Mouse (Mus musculus) midbrain, embryonic 12.5 days (tissue): ENCODE measurements around the gene Wbp1l. TPM values are rescaled to one million over a fixed set of nuclear protein-coding genes. Genes with fewer than 3 reads are reported as not detected.

Experiments used
- ATAC-seq: fragments of 200-750 bp; cut with Nextera tagmentation; 2 replicates; pipeline ENCODE4 v1.8.0; 2017; ENCODE audit warnings: low read depth, moderate TSS enrichment, moderate library complexity; ENCODE audit not compliant: low FRiP score
- H3K27ac ChIP-seq: fragments of 300-500 bp; sonication (generic); replicated peaks from 2 replicates; pipeline ENCODE4 v1.5.1; 2016; ENCODE audit warnings: mild to moderate bottlenecking
- H3K27me3 ChIP-seq: fragments of 300-500 bp; sonication (generic); 2 replicates; pipeline ENCODE4 v1.6.1; 2016; ENCODE audit warnings: mild to moderate bottlenecking
- H3K36me3 ChIP-seq: fragments of 300-500 bp; sonication (generic); 2 replicates; pipeline ENCODE4 v1.6.1; 2016
- H3K4me1 ChIP-seq: fragments of 300-500 bp; sonication (generic); 2 replicates; pipeline ENCODE4 v1.6.1; 2016
- H3K4me2 ChIP-seq: fragments of 300-500 bp; sonication (generic); replicated peaks from 2 replicates; pipeline ENCODE4 v1.6.1; 2016; ENCODE audit warnings: mild to moderate bottlenecking, moderate library complexity
- H3K4me3 ChIP-seq: fragments of 300-500 bp; sonication (generic); 2 replicates; pipeline ENCODE4 v1.5.1; 2016; ENCODE audit warnings: mild to moderate bottlenecking
- H3K9ac ChIP-seq: fragments of 300-500 bp; sonication (generic); replicated peaks from 2 replicates; pipeline ENCODE4 v1.6.1; 2016; ENCODE audit warnings: mild to moderate bottlenecking, moderate library complexity
- H3K9me3 ChIP-seq: fragments of 300-500 bp; sonication (generic); 2 replicates; pipeline ENCODE4 v1.6.1; 2016; ENCODE audit warnings: mild to moderate bottlenecking
- WGBS: fragments of 180-500 bp; shearing (Covaris S2); methylation state at CpG from one replicate; pipeline ENCODE4 v1.1.7; 2016; 5-methylcytosine and 5-hydroxymethylcytosine counted together
- polyA plus RNA-seq: library from polyadenylated mRNA; unstranded; fragments of >200 nt; fragmentation: Nextera tagmentation; extraction: Ambion mirVana; gene quantifications from 2 replicates; pipeline ENCODE4 v1.2.1, GENCODE M21; 2016

Wbp1l gene
- polyA plus RNA-seq, 1 experiment from 2014 or later = 51.5 TPM

GRCm38 (mm10) chr19:46601491-46601890 is 2.6 kb downstream of the Wbp1l start:
- H3K4me3 ChIP-seq = no peak overlapping the region
- WGBS = 90% methylated on average over 14 of the region's 14 CpGs
- H3K4me1 ChIP-seq = peaks cover 13% of the 10 kb centered on the region
- H3K36me3 ChIP-seq = peaks cover 11% of the 10 kb centered on the region
- no peak overlapping the region for H3K9ac ChIP-seq
- H3K27me3 ChIP-seq = no peaks in the 10 kb centered on the region
- no peak overlapping the region for H3K27ac ChIP-seq
- no peaks in the 10 kb centered on the region for H3K9me3 ChIP-seq
- H3K4me2 ChIP-seq = no peak overlapping the region
- no peak for ATAC-seq

- Histone ChIP-seq H3K9me3 (no peaks in the 10 kb centered on the region), H3K4me2 (no peak overlapping the region), H3K36me3 (peaks cover 20% of the 10 kb centered on the region), H3K27ac (no peak overlapping the region), H3K9ac (no peak overlapping the region), H3K4me1 (peaks cover 13% of the 10 kb centered on the region), H3K4me3 (no peak overlapping the region), H3K27me3 (no peaks in the 10 kb centered on the region)
- ATAC-seq = no peak
- 93% methylated on average over 4 of the region's 4 CpGs for WGBS
Measured at GRCm38 (mm10) chr19:46602406-46602805, 3.5 kb downstream of the Wbp1l start.

- ATAC-seq = no peak
- Histone ChIP-seq H3K4me1 (no peaks in the 10 kb centered on the region), H3K36me3 (peaks cover 36% of the 10 kb centered on the region), H3K27ac (no peak overlapping the region), H3K9ac (no peak overlapping the region), H3K27me3 (no peaks in the 10 kb centered on the region), H3K9me3 (no peaks in the 10 kb centered on the region), H3K4me2 (no peak overlapping the region), H3K4me3 (no peak overlapping the region)
- 93% methylated on average over 13 of the region's 13 CpGs for WGBS
Measured at GRCm38 (mm10) chr19:46606718-46607117, 7.8 kb downstream of the Wbp1l start.

- Histone ChIP-seq H3K4me3 (no peak overlapping the region), H3K27ac (no peak overlapping the region), H3K36me3 (peaks cover 35% of the 10 kb centered on the region), H3K4me1 (no peaks in the 10 kb centered on the region), H3K9me3 (no peaks in the 10 kb centered on the region), H3K27me3 (no peaks in the 10 kb centered on the region), H3K9ac (no peak overlapping the region), H3K4me2 (no peak overlapping the region)
- WGBS = 67% methylated on average over 7 of the region's 7 CpGs
- ATAC-seq = no peak
Measured at GRCm38 (mm10) chr19:46607424-46607823, 8.5 kb downstream of the Wbp1l start.

- Histone ChIP-seq H3K9ac (no peak overlapping the region), H3K9me3 (no peaks in the 10 kb centered on the region), H3K36me3 (peaks cover 41% of the 10 kb centered on the region), H3K4me1 (no peaks in the 10 kb centered on the region), H3K27ac (no peak overlapping the region), H3K4me2 (no peak overlapping the region), H3K27me3 (no peaks in the 10 kb centered on the region), H3K4me3 (no peak overlapping the region)
- WGBS = 98% methylated on average over 7 of the region's 7 CpGs
- no peak for ATAC-seq
Measured at GRCm38 (mm10) chr19:46608158-46608557, 9.3 kb downstream of the Wbp1l start.

GRCm38 (mm10) chr19:46616378-46616777 is 17.5 kb downstream of the Wbp1l start:
- no peak for ATAC-seq
- Histone ChIP-seq H3K27ac (no peak overlapping the region), H3K36me3 (peaks cover 22% of the 10 kb centered on the region; the same call in 1 of the 2 replicates), H3K9me3 (no peaks in the 10 kb centered on the region), H3K4me2 (no peak overlapping the region), H3K4me1 (peaks cover 23% of the 10 kb centered on the region), H3K9ac (no peak overlapping the region), H3K4me3 (no peak overlapping the region), H3K27me3 (no peaks in the 10 kb centered on the region)
- WGBS = 93% methylated on average over 11 of the region's 11 CpGs

- peaks cover 22% of the 10 kb centered on the region; the same call in 1 of the 2 replicates for H3K36me3 ChIP-seq
- no peak overlapping the region for H3K27ac ChIP-seq
- no peaks in the 10 kb centered on the region for H3K27me3 ChIP-seq
- H3K4me2 ChIP-seq = no peak overlapping the region
- H3K9ac ChIP-seq = no peak overlapping the region
- WGBS = 91% methylated on average over 8 of the region's 8 CpGs
- no peak overlapping the region for H3K4me3 ChIP-seq
- no peak for ATAC-seq
- peaks cover 33% of the 10 kb centered on the region for H3K4me1 ChIP-seq
- no peaks in the 10 kb centered on the region for H3K9me3 ChIP-seq
Measured at GRCm38 (mm10) chr19:46617361-46617760, 18.5 kb downstream of the Wbp1l start.

- peak overlapping the region; percentile 42; the same call in 1 of the 2 replicates for H3K27ac ChIP-seq
- peaks cover 43% of the 10 kb centered on the region for H3K4me1 ChIP-seq
- H3K4me3 ChIP-seq = no peak overlapping the region
- no peak overlapping the region for H3K9ac ChIP-seq
- WGBS = 56% methylated on average over 9 of the region's 9 CpGs
- H3K27me3 ChIP-seq = no peaks in the 10 kb centered on the region
- H3K9me3 ChIP-seq = no peaks in the 10 kb centered on the region
- ATAC-seq = no peak
- H3K36me3 ChIP-seq = peaks cover 13% of the 10 kb centered on the region; the same call in 1 of the 2 replicates
- no peak overlapping the region for H3K4me2 ChIP-seq
Measured at GRCm38 (mm10) chr19:46618322-46618721, 19.4 kb downstream of the Wbp1l start.

GRCm38 (mm10) chr19:46619001-46619400 is 20.1 kb downstream of the Wbp1l start:
- H3K27ac ChIP-seq = 0 out of 2 replicates have a peak overlapping the region, but pooled peaks have one; percentile 42
- 89% methylated on average over 19 of the region's 19 CpGs for WGBS
- H3K4me3 ChIP-seq = no peak overlapping the region
- no peak overlapping the region for H3K9ac ChIP-seq
- no peak for ATAC-seq
- 0 out of 2 replicates have a peak, but pooled peaks cover 7% of the 10 kb centered on the region for H3K36me3 ChIP-seq
- H3K9me3 ChIP-seq = no peaks in the 10 kb centered on the region
- peaks cover 50% of the 10 kb centered on the region for H3K4me1 ChIP-seq
- H3K4me2 ChIP-seq = no peak overlapping the region
- H3K27me3 ChIP-seq = no peaks in the 10 kb centered on the region

GRCm38 (mm10) chr19:46619518-46619917 is 20.6 kb downstream of the Wbp1l start:
- Histone ChIP-seq H3K4me1 (peaks cover 55% of the 10 kb centered on the region), H3K36me3 (0 out of 2 replicates have a peak, but pooled peaks cover 5% of the 10 kb centered on the region)

GRCm38 (mm10) chr19:46620016-46620808 is 21.3 kb downstream of the Wbp1l start:
- H3K9me3 ChIP-seq = no peaks in the 10 kb centered on the region
- 80% methylated on average over 14 of the region's 14 CpGs for WGBS
- no peak overlapping the region for H3K4me3 ChIP-seq
- no peaks in the 10 kb centered on the region for H3K27me3 ChIP-seq
- no peak overlapping the region for H3K4me2 ChIP-seq
- peaks cover 9% of the 10 kb centered on the region for H3K36me3 ChIP-seq
- no peak overlapping the region for H3K9ac ChIP-seq
- peaks cover 56% of the 10 kb centered on the region for H3K4me1 ChIP-seq
- no peak for ATAC-seq
- no peak overlapping the region for H3K27ac ChIP-seq

More at GRCm38 (mm10) chr19:46619518-46619917, 20.6 kb downstream of the Wbp1l start:
- no peaks in the 10 kb centered on the region for H3K9me3 ChIP-seq
- no peaks in the 10 kb centered on the region for H3K27me3 ChIP-seq
- WGBS = 96% methylated on average over 6 of the region's 6 CpGs
- H3K4me2 ChIP-seq = no peak overlapping the region
- ATAC-seq = no peak
- H3K9ac ChIP-seq = no peak overlapping the region
- no peak overlapping the region for H3K27ac ChIP-seq
- no peak overlapping the region for H3K4me3 ChIP-seq

GRCm38 (mm10) chr19:46621236-46622183 is 22.6 kb downstream of the Wbp1l start:
- Histone ChIP-seq H3K4me1 (peaks cover 56% of the 10 kb centered on the region), H3K27me3 (no peaks in the 10 kb centered on the region), H3K9ac (no peak overlapping the region), H3K36me3 (peaks cover 15% of the 10 kb centered on the region), H3K4me3 (no peak overlapping the region), H3K9me3 (no peaks in the 10 kb centered on the region), H3K27ac (peak overlapping the region; percentile 60), H3K4me2 (no peak overlapping the region)
- ATAC-seq = no peak
- WGBS = 61% methylated on average over 19 of the region's 19 CpGs
